20 mouse cellular contexts compared by ENCODE assay signal in the genomic region with DNA sequence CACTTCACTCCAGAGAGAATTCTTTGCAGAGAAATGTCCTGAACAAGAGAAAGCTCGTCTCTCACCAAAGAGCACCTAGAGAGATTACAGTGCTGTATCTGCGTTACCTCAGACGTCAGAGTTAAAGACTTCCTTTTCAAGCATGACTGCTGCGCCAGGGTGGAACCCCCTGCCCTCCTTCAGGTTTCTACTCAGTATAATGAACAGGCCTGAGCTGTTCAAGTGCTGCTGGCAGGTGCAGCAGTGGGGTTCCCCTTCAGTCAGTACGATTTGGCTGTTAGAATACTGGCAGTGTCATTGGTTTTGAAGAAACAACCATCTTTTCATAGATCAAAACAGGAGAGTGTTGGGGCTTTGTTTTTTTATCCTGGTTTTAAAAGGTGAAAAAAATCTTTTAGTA.
"Had no signal": no experiment of that assay in that cellular context is flagged by ENCODE, and none has a peak within 500 bp of the region (broad histone marks: within the 10 kb centered on the region; RNA-seq: fewer than 3 reads in every experiment).

No protein-coding gene starts in this region.

- H3K27me3 ChIP-seq: limb, embryonic 12.5 days; limb, embryonic 15.5 days; midbrain, embryonic 12.5 days; midbrain, embryonic 15.5 days; neural tube, embryonic 12.5 days; neural tube, embryonic 15.5 days had no signal

- H3K4me3 ChIP-seq: left cerebral cortex, adult 2 months; limb, embryonic 12.5 days; limb, embryonic 15.5 days; midbrain, embryonic 12.5 days; midbrain, embryonic 15.5 days; neural tube, embryonic 12.5 days; neural tube, embryonic 15.5 days had no signal

- H3K4me1 ChIP-seq: limb, embryonic 12.5 days; limb, embryonic 15.5 days; midbrain, embryonic 12.5 days; midbrain, embryonic 15.5 days; neural tube, embryonic 12.5 days; neural tube, embryonic 15.5 days had no signal

- DNase-seq: kidney, adult 18-20 months; kidney, adult 9 months; kidney, postnatal 14 days; kidney, postnatal 4 days; layer of hippocampus, adult 9-11 months; layer of hippocampus, postnatal 36 days; liver, postnatal 0 days; lung, embryonic 14.5 days; retina, postnatal 1 day; right cerebral cortex, postnatal 25 days; spleen, adult 18-20 months had no signal

- H3K27ac ChIP-seq: left cerebral cortex, adult 2 months; limb, embryonic 12.5 days; limb, embryonic 15.5 days; liver, embryonic 14.5 days; macrophage; midbrain, embryonic 12.5 days; midbrain, embryonic 15.5 days; neural tube, embryonic 12.5 days; neural tube, embryonic 15.5 days had no signal
